Mouse (Mus musculus) adrenal gland, adult 8-10 months (tissue): Measurements from ENCODE around the gene Dtx3. TPM values are rescaled to one million over a fixed set of nuclear protein-coding genes. Genes with fewer than 3 reads are reported as not detected.
"Not testable (repeated sequence)": the region's sequence is repeated elsewhere in the genome, so short reads cannot be mapped to it uniquely, and the experiment has no call there.

ENCODE experiments used
- DNase-seq: peaks from one replicate; pipeline ENCODE4 v3.0.0; 2022
- total RNA-seq, 4 experiments: library from RNA; stranded (reverse); gene quantifications; 2 replicates each; pipeline ENCODE4 v1.2.4; 2022

The Dtx3 gene
- total RNA-seq, 4 experiments from 2014 or later, result 61.1 to 158 (median 116) TPM

- DNase-seq, result no peak
Measured at GRCm38 (mm10) chr10:127203106-127203505, 7.6 kb upstream of the Dtx3 start.

- DNase-seq, result no peak
Measured at GRCm38 (mm10) chr10:127200279-127200678, 4.8 kb upstream of the Dtx3 start.

GRCm38 (mm10) chr10:127199474-127199873, 3.9 kb upstream of the Dtx3 start:
- DNase-seq, result no peak

GRCm38 (mm10) chr10:127199068-127199467, 3.5 kb upstream of the Dtx3 start:
- DNase-seq, result no peak

- no peak for DNase-seq
Measured at GRCm38 (mm10) chr10:127198492-127198891, 3.0 kb upstream of the Dtx3 start.

- DNase-seq, result no peak
Measured at GRCm38 (mm10) chr10:127197505-127198110, 2.1 kb upstream of the Dtx3 start.

GRCm38 (mm10) chr10:127197104-127197503, 1.6 kb upstream of the Dtx3 start:
- no peak for DNase-seq

- peak; percentile 61 for DNase-seq
Measured at GRCm38 (mm10) chr10:127196392-127196791, 864 bp upstream of the Dtx3 start.

- DNase-seq, result peak; percentile 63
Measured at GRCm38 (mm10) chr10:127194428-127195327, 850 bp downstream of the Dtx3 start.

- no peak for DNase-seq
Measured at GRCm38 (mm10) chr10:127193011-127193410, 2.5 kb downstream of the Dtx3 start.

- DNase-seq, result not testable (repeated sequence)
Measured at GRCm38 (mm10) chr10:127192057-127192328, 3.5 kb downstream of the Dtx3 start.

- DNase-seq, result no peak
Measured at GRCm38 (mm10) chr10:127191191-127192056, 4.1 kb downstream of the Dtx3 start.

GRCm38 (mm10) chr10:127190398-127191190, 4.9 kb downstream of the Dtx3 start:
- DNase-seq, result no peak

- DNase-seq, result peak; percentile 37
Measured at GRCm38 (mm10) chr10:127189651-127190381, 5.7 kb downstream of the Dtx3 start, which contains the start of gene Arhgef25. Gene Arhgef25 (minus strand): TSS chr10:127190083.

- no peak for DNase-seq
Measured at GRCm38 (mm10) chr10:127189116-127189650, 6.3 kb downstream of the Dtx3 start.

GRCm38 (mm10) chr10:127188465-127189115, 6.9 kb downstream of the Dtx3 start:
- no peak for DNase-seq

- no peak for DNase-seq
Measured at GRCm38 (mm10) chr10:127188079-127188453, 7.5 kb downstream of the Dtx3 start.

GRCm38 (mm10) chr10:127187371-127188078, 8.0 kb downstream of the Dtx3 start:
- no peak for DNase-seq

GRCm38 (mm10) chr10:127186451-127186850, 9.1 kb downstream of the Dtx3 start:
- no peak for DNase-seq

- DNase-seq, result no peak
Measured at GRCm38 (mm10) chr10:127185506-127185905, 10.0 kb downstream of the Dtx3 start.
